In the genomic region with DNA sequence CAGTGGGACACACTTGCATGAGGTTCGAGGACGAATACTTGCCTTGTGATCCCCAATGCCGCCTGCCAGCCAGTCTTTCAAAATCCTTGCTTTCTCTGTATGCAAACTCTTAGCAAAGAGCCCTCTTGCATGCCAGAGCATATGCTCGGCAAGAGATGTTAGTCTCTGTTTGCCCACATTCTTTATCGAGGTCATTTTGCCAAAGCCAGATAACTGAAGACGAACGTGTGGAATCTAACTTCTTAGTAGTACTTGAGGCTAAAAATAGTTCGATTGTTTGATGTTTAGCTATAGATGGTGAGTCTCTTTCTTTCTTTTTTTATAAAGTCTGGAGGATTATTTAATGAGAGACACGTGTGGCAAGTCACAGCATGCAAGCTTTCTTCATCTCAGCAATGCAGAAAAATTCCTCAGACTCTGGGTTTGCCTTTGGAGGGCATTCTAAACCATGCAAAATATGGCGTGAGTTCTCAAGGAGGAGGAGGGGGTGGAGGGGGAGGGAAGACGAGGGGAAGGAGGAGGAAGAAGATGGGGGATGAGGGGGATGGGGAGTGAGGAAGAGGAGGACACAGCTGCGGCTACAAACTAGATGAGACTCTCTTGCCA, we compare ENCODE assay signal across 29 mouse cellular contexts.
DNase-seq lines count a peak whose midpoint lies in the region; ATAC-seq and TF ChIP-seq lines count a peak whose summit lies in the region.
"Had no signal": no experiment of that assay in that cellular context is flagged by ENCODE, and none has a peak within 500 bp of the region (broad histone marks: within the 10 kb centered on the region; RNA-seq: fewer than 3 reads in every experiment).

No protein-coding gene starts in this region.

- 80% methylated on average over 12 of the region's 12 CpGs for WGBS in midbrain, embryonic 10.5 days
- whole genome bisulfite sequencing in midbrain, embryonic 15.5 days: 61% methylated on average over 12 of the region's 12 CpGs
- 15% methylated on average over 12 of the region's 12 CpGs for WGBS in embryonic facial prominence, embryonic 15.5 days
- 44% methylated on average over 12 of the region's 12 CpGs for WGBS in lung, adult 2 months
- WGBS in heart, embryonic 12.5 days: 45% methylated on average over 12 of the region's 12 CpGs
- 67% methylated on average over 11 of the region's 12 CpGs for WGBS in hindbrain, embryonic 12.5 days

- TF ChIP-seq POLR2A in lung, adult 2 months (IDR thresholded peaks at IDR 0.05; ENCODE audit: borderline replicate concordance, extremely low read depth, low read depth, low read length): no peak

- no peak for TF ChIP-seq CTCF in lung, adult 2 months (IDR thresholded peaks at IDR 0.05; ENCODE audit: insufficient read depth, low read length)

- H3K27ac ChIP-seq in midbrain, embryonic 10.5 days (replicated peaks): 0 out of 2 replicates have a peak overlapping the region, but pooled peaks have one; percentile 1
- no peak overlapping the region for H3K27ac ChIP-seq in midbrain, embryonic 15.5 days
- peak overlapping the region; percentile 63 for H3K27ac ChIP-seq in embryonic facial prominence, embryonic 15.5 days (replicated peaks)
- H3K27ac ChIP-seq in heart, embryonic 12.5 days (ENCODE audit: poor library complexity, severe bottlenecking): no peak overlapping the region
- no peak overlapping the region for H3K27ac ChIP-seq in hindbrain, embryonic 12.5 days
- H3K27ac ChIP-seq: forebrain, embryonic 10.5 days; gastrocnemius, adult 2 months; heart, embryonic 13.5 days; hindbrain, embryonic 15.5 days; kidney, embryonic 15.5 days; limb, embryonic 13.5 days; liver, embryonic 14.5 days; neural tube, embryonic 15.5 days; stomach, postnatal 0 days had no signal

- peaks cover 8% of the 10 kb centered on the region for H3K4me1 ChIP-seq in midbrain, embryonic 10.5 days
- H3K4me1 ChIP-seq in midbrain, embryonic 15.5 days: no peaks in the 10 kb centered on the region
- peaks cover 43% of the 10 kb centered on the region for H3K4me1 ChIP-seq in embryonic facial prominence, embryonic 15.5 days
- no peaks in the 10 kb centered on the region for H3K4me1 ChIP-seq in lung, adult 2 months (ENCODE audit: control insufficient read depth, insufficient read depth, low read length)
- H3K4me1 ChIP-seq in heart, embryonic 12.5 days (replicated peaks): peaks cover 9% of the 10 kb centered on the region
- peaks cover 8% of the 10 kb centered on the region; the same call in 1 of the 2 replicates for H3K4me1 ChIP-seq in hindbrain, embryonic 12.5 days
- H3K4me1 ChIP-seq: kidney, embryonic 15.5 days had no signal

- no peak overlapping the region for H3K4me3 ChIP-seq in midbrain, embryonic 10.5 days
- no peak overlapping the region for H3K4me3 ChIP-seq in midbrain, embryonic 15.5 days
- H3K4me3 ChIP-seq in embryonic facial prominence, embryonic 15.5 days (replicated peaks): no peak overlapping the region
- no peak overlapping the region for H3K4me3 ChIP-seq in lung, adult 2 months (replicated peaks; ENCODE audit: extremely low read depth, low read depth, low read length)
- H3K4me3 ChIP-seq in heart, embryonic 12.5 days: no peak overlapping the region
- no peak overlapping the region for H3K4me3 ChIP-seq in hindbrain, embryonic 12.5 days
- H3K4me3 ChIP-seq: forebrain, embryonic 10.5 days; gastrocnemius, adult 2 months; heart, embryonic 13.5 days; hindbrain, embryonic 15.5 days; kidney, embryonic 15.5 days; limb, embryonic 13.5 days; myocyte; neural tube, embryonic 15.5 days had no signal

- ATAC-seq in midbrain, embryonic 15.5 days (replicated peaks): no peak
- ATAC-seq in embryonic facial prominence, embryonic 15.5 days (ENCODE audit: insufficient number of reproducible peaks, low FRiP score, low TSS enrichment, low read depth): no peak
- no peak for ATAC-seq in heart, embryonic 12.5 days (ENCODE audit: insufficient number of reproducible peaks, low FRiP score)
- no peak for ATAC-seq in hindbrain, embryonic 12.5 days (ENCODE audit: low FRiP score)
- ATAC-seq: forebrain, postnatal 0 days; intestine, embryonic 16.5 days had no signal

- no peaks in the 10 kb centered on the region for H3K27me3 ChIP-seq in midbrain, embryonic 10.5 days (ENCODE audit: low read depth, poor library complexity, severe bottlenecking)
- no peaks in the 10 kb centered on the region for H3K27me3 ChIP-seq in midbrain, embryonic 15.5 days (replicated peaks)
- H3K27me3 ChIP-seq in embryonic facial prominence, embryonic 15.5 days: no peaks in the 10 kb centered on the region
- H3K27me3 ChIP-seq in heart, embryonic 12.5 days (replicated peaks): peaks cover 40% of the 10 kb centered on the region
- H3K27me3 ChIP-seq in hindbrain, embryonic 12.5 days: no peaks in the 10 kb centered on the region
- H3K27me3 ChIP-seq: hindbrain, embryonic 15.5 days; neural tube, embryonic 15.5 days had no signal

- H3K9ac ChIP-seq in midbrain, embryonic 15.5 days: no peak overlapping the region
- H3K9ac ChIP-seq in embryonic facial prominence, embryonic 15.5 days: no peak overlapping the region
- no peak overlapping the region for H3K9ac ChIP-seq in heart, embryonic 12.5 days
- H3K9ac ChIP-seq in hindbrain, embryonic 12.5 days: no peak overlapping the region
- H3K9ac ChIP-seq: forebrain, postnatal 0 days; heart, embryonic 13.5 days; hindbrain, embryonic 15.5 days; kidney, embryonic 15.5 days; limb, embryonic 13.5 days; liver, embryonic 14.5 days; neural tube, embryonic 15.5 days had no signal

- H3K36me3 ChIP-seq in midbrain, embryonic 10.5 days: no peaks in the 10 kb centered on the region
- no peaks in the 10 kb centered on the region for H3K36me3 ChIP-seq in midbrain, embryonic 15.5 days (replicated peaks)
- no peaks in the 10 kb centered on the region for H3K36me3 ChIP-seq in embryonic facial prominence, embryonic 15.5 days
- H3K36me3 ChIP-seq in heart, embryonic 12.5 days: no peaks in the 10 kb centered on the region
- no peaks in the 10 kb centered on the region for H3K36me3 ChIP-seq in hindbrain, embryonic 12.5 days
- H3K36me3 ChIP-seq: forebrain, embryonic 10.5 days; heart, embryonic 13.5 days; hindbrain, embryonic 15.5 days; kidney, embryonic 15.5 days; limb, embryonic 13.5 days; neural tube, embryonic 15.5 days had no signal

- no peaks in the 10 kb centered on the region for H3K9me3 ChIP-seq in midbrain, embryonic 10.5 days (replicated peaks)
- H3K9me3 ChIP-seq in midbrain, embryonic 15.5 days: no peaks in the 10 kb centered on the region
- H3K9me3 ChIP-seq in embryonic facial prominence, embryonic 15.5 days (replicated peaks): no peaks in the 10 kb centered on the region
- H3K9me3 ChIP-seq in heart, embryonic 12.5 days (replicated peaks): no peaks in the 10 kb centered on the region
- H3K9me3 ChIP-seq in hindbrain, embryonic 12.5 days (replicated peaks): no peaks in the 10 kb centered on the region
- H3K9me3 ChIP-seq: forebrain, embryonic 10.5 days; heart, embryonic 13.5 days; hindbrain, embryonic 15.5 days; kidney, embryonic 15.5 days; limb, embryonic 13.5 days; neural tube, embryonic 15.5 days had no signal

- DNase-seq in midbrain, embryonic 10.5 days (ENCODE audit: low spot score): no peak
- DNase-seq in lung, adult 2 months: peak; percentile 7
- peak; percentile 22 for DNase-seq in lung, postnatal 36 days
- no peak for DNase-seq in cerebellum, adult 8-10 months
- DNase-seq: adrenal gland, adult 8-10 months; B cell, adult 2 months; cerebellum, postnatal 10 days; forebrain, postnatal 0 days; gastrocnemius, adult 2 months; heart, adult 11 months; heart, postnatal 36 days; kidney, postnatal 4 days; layer of hippocampus, adult 9-11 months; midbrain, embryonic 14.5 days; right cerebral cortex, postnatal 4 days had no signal

- H3K4me2 ChIP-seq in midbrain, embryonic 15.5 days: no peak overlapping the region
- H3K4me2 ChIP-seq in embryonic facial prominence, embryonic 15.5 days (replicated peaks): 0 out of 2 replicates have a peak overlapping the region, but pooled peaks have one; percentile 2
- H3K4me2 ChIP-seq in heart, embryonic 12.5 days: no peak overlapping the region
- no peak overlapping the region for H3K4me2 ChIP-seq in hindbrain, embryonic 12.5 days (replicated peaks)
- H3K4me2 ChIP-seq: heart, embryonic 13.5 days; hindbrain, embryonic 15.5 days; kidney, embryonic 15.5 days; limb, embryonic 13.5 days; neural tube, embryonic 15.5 days had no signal

Comparison
In these comparisons a context has a peak if more than half of its experiments do, and no peak if none do; other contexts are left out.
1. H3K27ac ChIP-seq: peak in midbrain, embryonic 10.5 days (single experiment) and embryonic facial prominence, embryonic 15.5 days (single experiment); none in midbrain, embryonic 15.5 days (single experiment), heart, embryonic 12.5 days (single experiment) and hindbrain, embryonic 12.5 days (single experiment).
2. DNase-seq: peak in lung, adult 2 months (single experiment) and lung, postnatal 36 days (single experiment); none in midbrain, embryonic 10.5 days (single experiment) and cerebellum, adult 8-10 months (single experiment).